Mouse (Mus musculus) monocyte, adult 5-6 weeks (primary cell): ENCODE measurements at regions not wholly inside any gene's neighbourhood (a gene's known extent, or its start where the extent isn't known, plus 50 kb on each side); places are given as distances from the start of the nearest gene placed in this dataset.

ENCODE experiments used
- ATAC-seq: fragments of 153-309, 156-312 bp; replicated peaks from 2 replicates; pipeline ENCODE4 v1.8.0; 2017; ENCODE audit warnings: mild to moderate bottlenecking; ENCODE audit not compliant: low TSS enrichment, insufficient number of reproducible peaks, severe bottlenecking, poor library complexity, low FRiP score

- no peak for ATAC-seq
These were observed 104.1 kb downstream of the Cxcl12 start for GRCm38 (mm10) chr6:117272227-117272955.

GRCm38 (mm10) chr6:117275915-117276314 lies 107.6 kb downstream of the Cxcl12 start:
- ATAC-seq: no peak

- ATAC-seq: no peak
These were observed 108.5 kb downstream of the Cxcl12 start for GRCm38 (mm10) chr6:117276850-117277249.

- ATAC-seq: no peak
These were observed 111.0 kb downstream of the Cxcl12 start for GRCm38 (mm10) chr6:117279297-117279696.

DNA sequence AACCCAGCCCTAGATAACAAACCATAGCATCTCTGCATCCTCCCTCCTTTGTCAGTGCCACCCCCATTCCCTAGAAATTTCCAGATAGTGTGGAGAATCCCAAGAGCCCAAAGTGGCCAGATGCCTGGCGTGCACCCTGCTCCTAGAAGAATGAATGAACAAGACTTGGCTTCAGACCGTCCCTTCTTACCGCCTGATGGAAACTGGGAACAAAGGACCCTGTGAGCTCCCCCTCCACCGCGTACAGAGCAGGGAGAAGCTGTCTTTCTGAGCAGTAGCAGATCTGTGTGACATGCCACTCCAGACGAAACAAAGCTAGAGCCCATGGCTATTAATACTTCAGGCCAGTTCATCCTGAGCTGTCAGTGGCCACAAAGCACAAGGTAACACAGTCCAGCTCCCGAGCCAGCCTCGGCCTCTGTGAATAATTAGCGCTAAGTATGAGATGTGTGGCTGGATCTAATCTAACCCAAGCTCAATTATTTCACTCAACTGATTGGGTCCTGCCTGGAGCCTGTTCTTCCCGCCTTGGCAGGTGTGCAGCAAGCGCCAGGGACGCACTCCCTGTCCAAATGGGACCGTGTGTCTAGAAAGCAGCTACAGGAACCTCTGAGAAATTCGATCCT lies 111.6 kb downstream of the Cxcl12 start:
- ATAC-seq: no peak

- ATAC-seq: no peak
These were observed 112.6 kb downstream of the Cxcl12 start for GRCm38 (mm10) chr6:117280911-117281310.

DNA sequence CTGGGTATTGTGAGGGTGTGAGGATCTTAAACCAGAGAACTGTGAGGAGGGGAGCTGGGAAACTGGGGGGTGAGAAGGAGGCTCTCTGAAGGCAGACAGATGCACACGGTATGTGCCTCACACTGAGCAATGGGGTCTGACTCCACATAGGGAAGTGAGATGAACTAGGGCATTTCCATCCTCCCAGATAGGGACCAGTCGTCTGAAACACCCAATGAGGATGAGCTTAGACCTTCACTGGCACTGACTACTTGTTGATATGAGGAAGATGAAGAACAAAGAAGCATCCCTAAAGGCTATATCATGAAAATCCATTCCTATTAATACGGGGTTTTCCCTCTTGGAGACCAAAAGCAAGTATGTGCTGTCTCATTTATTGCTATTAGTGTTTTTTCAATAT lies 115.3 kb downstream of the Cxcl12 start:
- no peak for ATAC-seq

DNA sequence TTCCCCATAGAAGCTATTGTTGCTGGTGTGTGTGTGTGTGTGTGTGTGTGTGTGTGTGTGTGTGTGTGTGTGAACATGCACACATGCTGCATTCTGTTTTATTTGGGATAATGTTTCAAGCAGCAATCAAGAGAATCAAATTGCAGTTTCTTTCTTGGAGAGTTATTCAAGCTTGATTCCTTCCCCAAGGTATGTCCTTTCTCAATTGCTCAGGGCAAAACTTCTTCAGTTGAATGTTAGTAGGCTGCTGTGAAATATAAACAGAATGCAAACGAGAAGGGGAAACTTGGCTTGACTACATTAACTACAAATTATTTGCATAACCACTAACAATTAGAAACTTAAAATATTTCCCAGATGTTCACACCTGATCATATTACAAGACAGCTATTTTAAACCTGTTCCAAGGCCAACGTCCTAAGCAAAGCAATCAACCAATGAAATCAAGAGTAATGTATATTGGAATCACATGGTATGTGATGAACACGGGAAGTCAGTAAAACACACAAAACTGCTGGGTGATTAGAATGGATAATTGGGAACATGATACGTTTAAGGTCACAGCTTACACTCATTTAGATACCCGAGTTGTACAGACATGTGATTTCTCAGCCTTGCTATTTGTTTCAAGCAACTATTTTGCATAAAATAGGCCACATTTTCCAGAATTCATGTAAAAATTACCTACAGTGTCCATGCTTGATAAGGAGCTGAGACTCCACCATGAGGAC lies 116.2 kb downstream of the Cxcl12 start:
- no peak for ATAC-seq

GRCm38 (mm10) chr6:117287396-117287795 lies 119.1 kb downstream of the Cxcl12 start:
- no peak for ATAC-seq

DNA sequence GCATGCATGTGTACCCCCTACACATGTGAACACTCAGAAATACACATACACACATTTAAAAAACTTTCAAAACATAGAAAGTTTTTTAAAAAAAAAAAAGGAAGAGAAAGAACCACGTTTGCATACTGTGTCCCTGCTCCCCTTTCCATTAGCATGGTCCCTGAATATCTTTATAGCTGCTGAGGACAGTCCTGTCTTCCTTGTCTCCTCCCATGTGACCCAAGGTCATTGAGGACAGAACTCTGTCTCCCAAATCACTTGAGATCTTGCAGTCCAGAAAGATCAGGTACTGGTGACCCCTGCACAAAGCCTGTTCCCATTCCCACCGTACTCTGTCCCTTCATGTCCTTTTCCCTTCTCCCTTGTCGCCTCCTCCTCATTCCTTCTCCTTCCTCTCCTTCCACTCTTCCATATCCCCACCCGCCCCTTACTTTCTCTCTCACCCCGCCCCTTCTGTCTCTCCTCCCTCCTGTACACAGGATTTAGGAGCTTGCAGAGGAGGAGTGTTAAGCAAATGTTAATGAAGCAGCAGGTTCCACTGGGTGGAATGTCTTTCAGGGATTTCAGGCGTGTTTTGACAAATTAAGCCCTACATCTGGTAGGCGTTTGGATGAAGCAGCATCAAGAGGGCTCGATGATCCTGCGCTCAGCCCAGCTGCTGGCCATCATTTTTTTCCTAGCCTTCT lies 125.6 kb downstream of the Cxcl12 start:
- no peak for ATAC-seq

DNA sequence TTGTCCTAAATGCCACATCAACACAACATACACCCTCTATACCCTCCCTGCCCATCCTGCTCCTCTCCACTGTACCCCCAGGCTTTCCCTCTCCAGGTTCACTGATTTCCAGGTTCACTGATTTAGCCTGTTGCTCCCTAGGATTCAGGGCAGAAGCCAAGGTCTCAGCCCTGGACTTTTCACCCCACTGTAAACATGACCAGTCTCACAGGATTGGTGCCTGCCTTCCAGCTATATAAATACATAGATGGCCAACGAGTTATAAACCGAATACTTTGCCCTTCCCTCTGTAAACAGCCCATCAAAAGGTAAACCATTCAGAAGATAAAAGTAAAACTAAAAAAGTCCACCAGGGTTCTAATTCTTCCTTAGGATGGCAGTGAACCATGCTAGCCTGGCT lies 129.6 kb downstream of the Cxcl12 start:
- ATAC-seq: no peak

DNA sequence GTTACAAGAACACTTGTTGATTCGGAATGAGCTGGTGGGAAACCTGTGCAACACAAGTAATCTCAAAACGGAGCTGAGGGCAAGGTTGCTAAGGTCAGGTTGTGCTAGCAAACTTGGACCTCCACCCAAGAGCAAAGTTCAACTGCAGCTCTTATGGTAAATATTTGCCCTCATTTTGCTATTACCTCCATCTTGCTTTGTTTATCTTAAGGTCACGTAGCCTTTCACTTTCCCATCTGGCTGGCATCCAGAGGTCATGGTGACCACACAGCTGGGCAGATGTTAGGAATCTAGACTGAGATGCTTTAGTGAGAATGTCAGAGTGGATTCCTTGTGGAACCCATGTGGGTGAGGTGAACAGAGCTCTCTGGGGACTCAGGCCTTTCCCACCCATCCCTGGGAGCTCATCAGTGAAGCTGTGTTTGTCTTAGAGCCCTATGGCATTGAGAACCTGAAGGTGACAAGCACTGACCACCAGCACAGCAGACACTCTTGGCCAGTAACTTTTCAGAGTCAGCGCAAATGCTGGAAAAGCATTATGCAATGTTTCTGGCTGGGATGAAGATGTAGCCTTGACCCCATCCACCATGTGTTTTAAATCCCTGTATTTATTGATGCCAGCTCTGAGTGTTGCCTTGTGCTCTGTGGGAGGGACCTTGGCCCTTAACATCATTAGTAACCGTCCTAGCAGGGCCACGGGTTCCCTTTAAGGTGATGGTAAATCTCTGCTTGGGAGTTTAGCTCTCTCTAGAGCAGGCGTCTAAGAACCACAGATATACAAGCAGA lies 131.4 kb downstream of the Cxcl12 start:
- ATAC-seq: no peak

GRCm38 (mm10) chr6:117303361-117303760 lies 135.0 kb downstream of the Cxcl12 start:
- ATAC-seq: no peak

DNA sequence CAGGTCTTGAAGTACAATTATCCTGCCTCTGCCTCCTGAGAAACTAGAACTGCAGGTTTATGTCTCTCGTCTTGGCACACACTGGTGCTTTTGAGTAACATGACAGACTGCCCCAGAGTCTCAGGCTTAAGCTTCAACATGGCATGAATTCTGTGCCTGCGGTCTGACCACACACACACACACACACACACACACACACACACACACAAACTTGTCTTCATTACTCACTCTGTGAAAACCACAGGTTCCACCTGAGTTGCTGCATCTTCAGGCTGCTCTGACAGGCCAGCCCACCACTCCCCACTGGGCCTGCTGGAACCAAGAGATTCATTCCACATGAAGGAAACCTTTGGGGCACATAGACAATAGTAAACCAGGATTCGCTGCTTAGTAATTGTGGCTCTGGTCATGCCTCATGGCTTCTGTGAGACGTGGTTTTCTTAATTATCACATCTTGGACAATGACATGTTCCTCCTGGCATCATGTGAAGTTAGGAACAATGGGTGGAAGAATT lies 137.5 kb downstream of the Cxcl12 start:
- no peak for ATAC-seq

GRCm38 (mm10) chr6:117308636-117309035 lies 140.3 kb downstream of the Cxcl12 start:
- no peak for ATAC-seq

- ATAC-seq: no peak
These were observed 144.8 kb downstream of the Cxcl12 start for GRCm38 (mm10) chr6:117312891-117313781.

- no peak for ATAC-seq
These were observed 145.7 kb downstream of the Cxcl12 start for GRCm38 (mm10) chr6:117313944-117314566.
